Comparison of ENCODE assay signal across 1 mouse cellular context in genomic region chr14:16242947-16243602, GRCm38 (mm10).
TF ChIP-seq lines count a peak whose summit lies in the region.

No protein-coding gene starts in this region.

TF ChIP-seq in CH12.LX, 34 proteins besides CTCF, POLR2A, EP300 and RAD21 (continued from another document):
- TF ChIP-seq USF1 (IDR thresholded peaks at IDR 0.05; ENCODE audit: low read depth, low read length) (no peak), ETS1 (conservative IDR thresholded peaks at IDR 0.05; ENCODE audit: low read depth, low read length) (no peak), MEF2A (IDR thresholded peaks at IDR 0.05; ENCODE audit: borderline replicate concordance, low read depth, low read length) (no peak), ZNF384 (IDR thresholded peaks at IDR 0.05; ENCODE audit: low read depth, low read length) (no peak), JUN (IDR thresholded peaks at IDR 0.05; ENCODE audit: insufficient read depth, low read depth, low read length) (no peak), MYC (IDR thresholded peaks at IDR 0.05; ENCODE audit: low read depth, low read length) (peak; percentile 88), ZC3H11A (IDR thresholded peaks at IDR 0.05; ENCODE audit: low read depth, low read length) (no peak), MAZ (IDR thresholded peaks at IDR 0.05; ENCODE audit: low read depth, low read length) (no peak), UBTF (IDR thresholded peaks at IDR 0.05; ENCODE audit: low read depth, low read length) (no peak), SIN3A (IDR thresholded peaks at IDR 0.05; ENCODE audit: low read length) (peak; percentile 56), MAX (IDR thresholded peaks at IDR 0.05; ENCODE audit: low read length) (no peak; the same call in none of the 2 replicates), IRF4 (IDR thresholded peaks at IDR 0.05; ENCODE audit: low read depth, low read length) (peak; percentile 50), PAX5 (IDR thresholded peaks at IDR 0.05; ENCODE audit: low read length) (no peak), HCFC1 (IDR thresholded peaks at IDR 0.05; ENCODE audit: low read depth, low read length) (peak; percentile 83), E2F4 (IDR thresholded peaks at IDR 0.05; ENCODE audit: insufficient replicate concordance, low read depth, low read length) (no peak), ELF1 (IDR thresholded peaks at IDR 0.05; ENCODE audit: low read depth, low read length) (peak; percentile 94), CHD2 (IDR thresholded peaks at IDR 0.05; ENCODE audit: low read length) (no peak), ZKSCAN1 (IDR thresholded peaks at IDR 0.05; ENCODE audit: borderline replicate concordance, low read depth, low read length) (no peak), JUND (conservative IDR thresholded peaks at IDR 0.05; ENCODE audit: low read depth, low read length) (no peak), USF2 (conservative IDR thresholded peaks at IDR 0.05; ENCODE audit: low read depth, low read length) (no peak), GABPA (IDR thresholded peaks at IDR 0.05; ENCODE audit: insufficient replicate concordance, low read depth, low read length) (no peak), TCF12 (IDR thresholded peaks at IDR 0.05; ENCODE audit: low read depth, low read length) (peak; percentile 81), POLR2AphosphoS2 (IDR thresholded peaks at IDR 0.05; ENCODE audit: low read depth, low read length) (peak; percentile 46; the same call in 1 of the 2 replicates)
